Mouse (Mus musculus) left cerebral cortex, adult 9 months (tissue): Measurements from ENCODE around the gene Dennd1b.

Source experiments
- DNase-seq, 2 experiments: peaks; one replicate each; pipeline ENCODE4 v3.0.0; 2022; ENCODE audit warnings: low spot score in 2 of 2

The Dennd1b gene

DNA sequence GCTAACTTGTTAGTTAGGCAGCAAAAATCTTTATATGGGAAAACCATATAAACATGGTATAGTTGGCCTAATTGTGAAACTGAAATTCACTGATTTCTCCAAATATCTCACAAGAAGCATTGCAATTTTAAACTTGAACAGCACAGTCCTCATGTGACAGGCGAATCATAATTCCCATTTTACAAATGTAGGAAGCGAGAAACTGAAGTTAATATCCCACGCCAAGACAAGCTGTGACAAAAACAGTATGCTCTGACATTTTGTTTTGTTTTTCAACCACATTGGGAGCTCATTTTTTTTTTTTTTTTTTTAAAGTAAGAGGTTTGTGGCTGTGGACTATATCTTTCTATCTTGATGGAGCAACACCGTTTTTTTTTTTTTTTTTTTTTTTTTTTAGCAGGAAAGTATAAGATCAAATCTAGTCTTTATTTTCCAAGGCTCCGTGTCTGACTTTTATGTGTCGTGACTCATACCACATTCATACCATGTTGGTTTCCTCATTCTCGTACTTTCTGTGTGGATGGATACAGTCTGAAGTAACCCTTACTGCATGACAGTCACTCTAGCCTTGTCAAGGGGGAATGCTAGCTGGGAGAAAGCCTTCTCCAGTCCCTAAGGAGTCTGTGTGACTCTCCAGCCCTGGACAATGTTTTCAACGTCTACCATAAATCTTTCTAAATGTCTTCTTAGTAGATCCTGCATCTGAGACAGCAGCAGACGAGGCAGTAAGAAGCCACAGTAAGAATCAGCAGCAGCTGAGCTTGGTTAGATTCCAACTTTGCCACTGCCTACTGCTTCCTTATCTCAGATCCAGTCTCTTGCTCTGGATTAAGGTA is 751 bp upstream of the Dennd1b start:
- DNase-seq: no peak

DNA sequence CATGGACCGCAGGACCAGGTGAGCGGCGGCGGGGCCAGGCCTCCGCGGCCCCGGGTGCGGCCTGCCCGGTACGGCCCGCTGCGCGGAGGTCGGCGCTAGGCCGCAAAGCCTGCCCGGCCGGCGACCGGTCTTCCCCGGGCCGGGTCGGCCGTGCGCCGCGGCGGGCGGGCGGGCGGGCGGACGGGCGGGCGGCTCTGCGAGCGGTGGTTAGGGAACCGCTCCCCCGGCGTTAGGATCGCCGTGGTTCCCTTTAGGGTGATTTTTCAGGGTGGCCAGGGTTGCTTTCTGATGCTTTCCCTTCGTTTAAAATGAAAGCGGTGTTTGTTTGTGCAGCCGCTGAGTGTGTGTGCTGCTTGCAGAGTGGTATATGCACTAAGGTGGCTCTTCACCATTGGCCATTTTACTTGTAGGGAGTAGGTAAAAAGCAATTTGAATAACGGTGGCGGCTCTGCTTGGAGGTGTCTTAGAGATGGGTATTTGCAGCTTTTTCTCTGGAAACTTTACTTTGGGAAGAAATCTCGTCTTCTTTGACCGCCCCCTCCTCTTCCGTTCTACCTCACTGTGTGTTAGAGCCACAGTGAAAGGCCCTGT is 728 bp downstream of the Dennd1b start:
- peak in 1 of 2 experiments; percentile 32 for DNase-seq

DNA sequence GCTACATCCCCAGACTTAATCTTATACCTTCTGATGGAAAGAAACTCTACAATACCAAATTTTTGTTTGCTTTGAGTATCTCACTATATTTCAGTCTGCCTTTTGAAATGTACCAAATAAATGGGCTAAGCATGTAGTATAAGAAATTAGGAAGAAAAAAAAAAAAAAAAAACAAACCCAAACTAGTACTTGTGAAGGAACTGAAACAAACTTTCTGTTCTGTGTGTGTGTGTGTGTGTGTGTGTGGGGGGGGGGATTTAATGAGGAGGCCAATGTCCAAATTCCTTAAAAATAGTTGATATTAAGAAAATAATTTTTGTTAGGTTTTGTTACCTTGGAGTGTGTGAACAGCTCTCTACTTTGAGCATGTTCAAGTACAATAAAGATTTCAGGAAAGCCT is 1.8 kb downstream of the Dennd1b start:
- DNase-seq: no peak

DNA sequence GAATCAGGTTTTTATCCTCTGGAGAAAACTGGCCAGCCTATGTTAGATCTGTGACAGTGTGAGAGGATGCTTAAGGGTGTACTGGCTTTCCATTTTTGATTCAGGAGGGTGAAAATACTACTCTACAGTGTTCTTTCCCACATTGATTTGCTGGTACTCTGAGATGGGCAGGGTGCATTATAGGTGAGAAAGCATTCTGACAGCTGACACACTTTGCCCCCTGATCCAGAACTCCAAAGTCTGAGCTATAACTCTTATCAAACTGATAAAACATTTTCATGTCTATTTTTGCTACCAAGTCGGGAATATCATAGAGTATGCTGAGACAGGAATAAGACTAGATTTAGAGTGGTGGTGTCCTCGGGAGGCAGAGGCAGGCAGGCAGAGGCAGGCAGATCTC is 2.3 kb downstream of the Dennd1b start:
- DNase-seq: no peak

DNA sequence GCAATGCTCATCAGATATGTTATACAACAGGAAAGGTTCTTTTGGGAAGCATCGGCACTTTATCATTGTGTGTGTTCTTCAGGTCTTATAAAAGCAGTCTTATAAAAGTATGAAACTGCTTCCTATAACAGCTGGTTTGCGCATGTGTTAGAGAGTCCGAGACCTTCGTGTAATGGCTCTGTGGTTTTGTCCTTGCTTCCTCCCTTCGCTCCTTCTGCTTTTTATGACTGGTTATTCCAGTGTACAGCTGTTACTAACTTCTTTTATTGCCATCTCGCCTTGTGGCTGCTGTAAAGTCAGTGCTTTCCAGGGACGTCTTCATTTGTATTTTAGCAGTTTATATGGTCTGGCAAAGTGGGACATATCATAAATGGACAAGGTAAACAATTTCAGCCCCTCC is 4.2 kb downstream of the Dennd1b start:
- no peak for DNase-seq

DNA sequence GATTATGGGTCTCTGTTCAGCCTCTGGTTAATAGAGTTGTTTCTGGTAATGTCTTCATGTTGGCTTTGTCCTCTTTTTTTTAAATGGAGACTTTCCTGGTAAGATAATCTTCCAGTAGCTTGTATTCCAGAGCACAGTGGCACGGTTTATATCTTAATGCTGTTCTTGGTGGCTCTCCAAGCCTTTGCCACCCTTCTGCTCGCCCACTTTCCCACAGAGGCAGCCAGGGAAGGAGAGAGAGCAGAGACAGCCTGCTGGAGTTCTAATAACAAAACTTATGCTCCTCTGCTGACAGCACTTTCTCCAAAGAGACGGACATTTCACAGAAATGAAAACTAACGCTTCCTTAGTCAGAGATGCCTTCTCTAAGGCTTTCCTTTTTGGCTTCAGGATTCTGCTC is 6.8 kb downstream of the Dennd1b start:
- DNase-seq: peak; percentile 20 to 59

DNA sequence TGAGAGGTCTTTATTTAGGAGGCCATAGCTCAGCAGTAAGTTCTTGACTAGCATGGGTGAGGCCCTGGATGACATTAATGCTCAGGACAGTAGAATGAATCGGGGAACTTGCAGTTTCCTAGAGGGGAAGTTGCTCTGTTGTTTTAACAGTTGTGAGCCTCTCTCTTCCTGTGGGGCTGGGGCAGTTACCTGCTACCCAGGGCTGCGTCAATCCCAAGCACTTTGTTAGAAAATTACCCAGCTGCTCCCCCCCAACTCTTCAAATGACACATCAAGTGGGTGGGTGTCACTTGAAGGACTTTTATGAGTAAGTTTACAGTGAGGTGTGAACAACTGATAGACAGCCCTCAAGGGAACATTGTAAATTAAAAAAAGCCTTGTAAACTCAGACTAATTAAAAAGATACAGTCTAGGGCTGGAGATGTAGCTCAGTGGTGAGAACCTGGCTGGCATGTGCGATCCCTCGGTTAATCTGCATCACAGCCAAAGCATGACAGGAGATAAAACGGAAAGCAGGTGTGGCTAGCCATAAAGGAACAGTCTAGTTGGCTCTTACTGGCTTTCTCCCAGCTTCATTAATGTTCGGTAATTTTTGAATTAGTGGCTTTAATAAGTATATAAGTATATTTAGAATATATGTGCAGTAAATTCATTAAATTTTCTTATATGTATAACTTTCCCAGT is 10.4 kb downstream of the Dennd1b start:
- DNase-seq: no peak

DNA sequence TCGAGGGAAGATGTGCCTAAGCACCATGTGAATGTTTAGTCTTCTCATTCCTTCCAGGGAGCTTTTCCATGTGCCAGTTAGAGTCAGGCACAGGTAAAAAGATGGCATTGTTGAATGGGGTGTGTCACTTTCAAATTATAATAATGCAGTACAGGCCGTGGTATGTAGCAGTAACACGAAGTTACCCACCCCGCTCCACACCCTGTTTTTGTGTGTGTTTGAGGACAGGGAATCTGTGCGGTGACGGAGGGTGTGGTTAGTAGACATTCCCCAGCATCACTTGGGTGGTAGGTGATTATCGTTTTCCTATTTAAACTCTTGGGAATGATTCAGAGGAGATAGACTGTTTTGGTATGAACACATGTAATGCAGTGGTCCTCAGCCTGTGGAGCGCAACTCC is 11.6 kb downstream of the Dennd1b start:
- DNase-seq: no peak

DNA sequence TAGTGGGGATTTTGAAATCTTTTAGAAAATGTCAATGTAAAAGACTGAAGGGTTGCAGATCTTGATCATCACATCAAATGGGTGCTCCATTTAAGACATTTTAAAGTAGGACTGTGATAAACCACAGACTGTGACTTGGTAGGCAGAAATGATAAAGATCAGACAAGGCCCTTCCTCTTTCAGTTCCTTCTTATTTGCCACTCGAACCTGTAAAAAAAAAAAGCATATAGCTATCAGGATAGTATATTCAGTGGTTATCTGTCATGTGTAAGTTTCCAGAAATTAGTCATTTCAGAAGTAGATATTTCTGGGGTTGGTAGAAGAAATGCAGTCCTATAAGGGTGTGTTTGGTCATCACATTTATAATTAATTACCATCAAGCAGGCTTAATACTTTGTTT is 12.7 kb downstream of the Dennd1b start:
- DNase-seq: no peak

DNA sequence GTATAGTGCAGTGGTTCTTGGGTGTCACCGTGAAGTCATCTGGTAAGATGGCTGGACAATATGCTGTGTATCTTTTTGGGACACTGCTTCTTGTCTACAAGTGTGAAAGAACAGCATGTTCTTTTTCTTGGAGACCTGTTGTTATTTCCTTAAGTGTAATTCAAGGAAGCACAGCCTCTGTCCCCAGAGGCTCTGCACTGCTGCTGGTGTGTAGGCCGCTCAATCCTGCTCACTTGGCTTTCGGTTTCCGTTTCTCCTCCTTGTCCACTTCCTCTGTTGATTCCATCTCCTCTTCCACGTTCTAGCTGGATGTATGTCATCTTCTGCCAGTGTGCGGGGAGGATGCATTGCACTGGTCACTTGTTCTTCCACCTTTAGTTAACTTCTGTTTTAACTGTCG is 19.0 kb downstream of the Dennd1b start:
- DNase-seq: no peak

DNA sequence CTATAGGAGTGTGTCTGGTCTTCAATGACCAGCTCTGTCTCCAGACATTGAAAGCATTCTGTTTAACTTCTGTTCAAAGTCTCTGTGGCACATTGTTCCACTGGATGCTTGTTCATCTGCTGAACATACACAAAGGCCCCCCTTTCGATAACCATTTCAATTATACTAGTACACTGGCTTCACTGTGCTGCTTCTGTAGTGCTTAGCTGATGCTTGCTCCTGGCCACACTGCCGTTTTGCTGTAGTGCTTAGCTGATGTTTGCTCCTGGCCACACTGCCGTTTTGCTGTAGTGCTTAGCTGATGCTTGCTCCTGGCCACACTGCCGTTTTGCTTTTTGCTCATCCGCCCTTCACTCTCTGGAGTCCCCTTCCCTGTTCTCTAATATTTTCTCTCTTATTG is 19.4 kb downstream of the Dennd1b start:
- DNase-seq: no peak

DNA sequence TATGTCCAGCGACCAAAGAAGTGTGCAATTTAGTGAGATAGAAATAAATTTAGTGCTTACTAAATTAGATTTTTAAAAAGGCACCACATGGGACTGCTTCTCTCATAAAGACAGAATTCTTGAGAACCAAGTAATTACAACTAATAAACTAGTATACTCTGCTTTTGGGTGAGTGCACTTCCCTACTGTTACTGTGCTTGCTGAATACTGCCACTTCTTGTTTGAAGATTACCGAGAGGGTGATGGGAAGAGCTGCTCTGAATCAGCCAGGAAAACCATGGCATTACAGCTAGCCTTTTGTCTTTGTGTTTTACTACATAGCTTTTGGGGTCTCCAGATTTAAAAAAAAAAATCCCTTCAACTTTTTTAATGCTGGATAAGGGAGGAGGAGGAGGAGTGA is 19.8 kb downstream of the Dennd1b start:
- no peak for DNase-seq

DNA sequence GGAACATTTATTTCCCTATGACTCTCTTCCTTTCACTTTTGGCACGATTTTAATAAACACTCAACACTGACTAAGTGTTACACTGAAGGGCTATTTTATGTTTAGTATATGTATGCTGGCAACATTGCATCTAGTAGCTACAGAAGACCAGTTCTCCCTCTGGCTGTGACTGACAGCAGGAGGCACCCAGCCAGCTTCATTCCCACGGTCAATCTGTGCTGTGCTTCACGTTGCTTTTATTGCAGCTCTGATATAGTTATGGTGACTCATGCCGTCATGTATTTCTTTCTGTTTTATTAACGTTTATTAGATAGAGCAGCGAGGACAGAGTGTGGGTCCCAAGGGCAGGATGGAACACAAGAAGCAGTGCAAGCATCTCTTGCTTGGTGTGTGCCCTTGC is 20.2 kb downstream of the Dennd1b start:
- DNase-seq: peak in 1 of 2 experiments; percentile 67

DNA sequence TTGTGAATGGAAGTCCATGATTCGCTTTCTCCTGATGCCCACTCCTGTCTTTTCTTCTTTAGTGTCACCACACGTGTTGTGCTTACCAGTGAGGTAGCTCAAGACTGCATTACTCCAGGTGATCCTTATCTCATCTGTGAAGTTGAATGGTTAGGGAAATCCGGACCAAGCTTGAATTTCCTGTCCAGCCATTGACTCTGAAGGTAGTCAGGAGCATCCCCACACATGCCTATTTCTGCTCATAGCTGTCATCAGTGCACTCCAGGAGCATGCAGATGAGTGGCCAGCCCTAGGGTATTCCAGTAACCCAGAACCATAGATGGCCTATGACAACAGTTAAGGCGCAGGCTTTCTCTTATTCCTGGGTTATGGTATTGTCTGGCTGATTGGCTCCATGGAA is 20.9 kb downstream of the Dennd1b start:
- DNase-seq: no peak

DNA sequence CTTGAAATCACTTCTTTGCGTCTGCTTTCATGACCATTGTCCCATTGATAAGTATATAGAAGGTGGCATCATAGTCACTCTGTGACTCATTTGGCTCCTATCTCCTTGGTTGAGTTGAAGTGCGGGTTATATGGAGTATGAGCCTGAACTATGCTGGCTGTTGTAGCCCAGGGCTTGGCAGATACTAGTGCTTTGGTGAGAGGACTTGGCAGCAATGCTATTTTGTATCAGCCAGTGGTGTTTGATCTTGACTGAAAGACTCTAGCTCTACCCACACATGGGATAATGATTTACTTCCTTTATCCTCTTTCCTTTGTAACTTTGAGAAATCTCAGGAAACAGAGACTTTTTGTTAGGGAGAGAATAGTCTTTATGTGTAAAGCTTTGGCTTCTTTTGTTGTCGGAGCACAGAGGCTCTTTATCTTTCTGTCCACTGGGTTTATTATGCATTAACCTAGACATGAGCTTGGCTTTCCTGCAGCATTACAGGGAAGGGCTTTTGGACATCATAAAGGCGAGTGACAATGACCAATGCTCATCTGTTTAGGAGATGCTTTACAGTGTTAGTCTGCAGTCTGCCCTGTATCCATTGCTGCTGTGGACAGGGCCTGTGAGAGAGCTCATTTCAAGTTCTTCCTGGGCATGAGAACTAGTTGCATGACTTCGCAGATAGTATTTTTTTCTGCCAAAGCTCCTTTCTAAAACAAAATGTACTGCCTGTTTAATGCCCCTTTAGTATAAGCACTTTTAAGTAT is 29.3 kb downstream of the Dennd1b start:
- no peak for DNase-seq

DNA sequence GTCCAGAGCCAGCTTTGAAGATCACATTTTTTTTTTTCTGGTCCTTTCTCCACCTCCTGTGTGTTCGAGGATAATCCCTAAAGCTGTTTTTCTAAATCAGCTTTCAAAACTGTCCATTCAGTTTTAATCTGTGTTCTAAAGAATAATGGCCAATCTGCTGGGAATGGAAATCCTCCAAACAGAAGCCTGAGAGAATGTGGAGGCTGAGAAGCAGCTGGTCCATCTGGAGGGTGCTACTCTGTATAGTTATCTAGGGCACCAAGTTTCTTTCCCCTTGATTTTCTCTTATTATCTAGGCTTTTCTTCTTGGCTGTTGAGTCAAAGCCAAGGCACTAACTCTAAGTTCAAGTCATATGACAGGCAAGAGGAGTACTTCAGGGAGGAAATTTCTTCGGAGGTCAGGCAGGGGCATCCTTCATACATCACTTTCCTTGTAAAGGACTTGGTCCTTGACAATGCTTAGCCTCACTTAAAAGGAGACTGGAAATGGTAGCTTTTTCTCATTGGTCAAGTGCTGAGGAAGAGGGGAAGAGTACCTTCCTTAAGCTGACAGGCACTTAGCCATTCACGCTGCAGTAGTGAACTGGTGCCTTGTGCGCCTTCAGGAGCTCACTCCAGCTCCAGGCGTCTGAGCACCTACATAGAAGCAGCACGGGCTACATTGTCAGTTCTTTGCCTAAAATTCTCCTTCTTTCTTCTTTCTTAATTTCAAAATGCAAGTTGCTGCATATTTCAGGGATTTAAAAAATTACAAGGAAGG is 32.6 kb downstream of the Dennd1b start:
- peak; percentile 39 to 78 for DNase-seq

DNA sequence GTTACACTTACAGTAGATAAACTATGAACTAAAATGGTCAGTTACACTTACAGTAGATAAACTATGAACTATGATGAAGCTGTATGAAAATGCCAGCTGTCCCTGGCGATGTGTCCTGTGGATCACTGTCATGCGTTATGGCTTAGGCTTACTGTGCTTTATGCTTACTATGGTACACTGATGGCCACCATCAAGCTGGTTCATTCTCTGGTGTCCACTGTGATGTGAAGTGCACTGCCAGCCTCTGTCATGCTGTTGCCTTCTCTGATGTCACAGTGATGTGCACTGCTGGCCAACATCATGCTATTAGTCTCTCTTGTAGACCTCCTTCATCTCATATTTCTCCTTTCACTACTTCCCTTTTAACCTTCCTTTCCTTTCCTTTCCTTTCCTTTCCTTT is 33.4 kb downstream of the Dennd1b start:
- no peak for DNase-seq

DNA sequence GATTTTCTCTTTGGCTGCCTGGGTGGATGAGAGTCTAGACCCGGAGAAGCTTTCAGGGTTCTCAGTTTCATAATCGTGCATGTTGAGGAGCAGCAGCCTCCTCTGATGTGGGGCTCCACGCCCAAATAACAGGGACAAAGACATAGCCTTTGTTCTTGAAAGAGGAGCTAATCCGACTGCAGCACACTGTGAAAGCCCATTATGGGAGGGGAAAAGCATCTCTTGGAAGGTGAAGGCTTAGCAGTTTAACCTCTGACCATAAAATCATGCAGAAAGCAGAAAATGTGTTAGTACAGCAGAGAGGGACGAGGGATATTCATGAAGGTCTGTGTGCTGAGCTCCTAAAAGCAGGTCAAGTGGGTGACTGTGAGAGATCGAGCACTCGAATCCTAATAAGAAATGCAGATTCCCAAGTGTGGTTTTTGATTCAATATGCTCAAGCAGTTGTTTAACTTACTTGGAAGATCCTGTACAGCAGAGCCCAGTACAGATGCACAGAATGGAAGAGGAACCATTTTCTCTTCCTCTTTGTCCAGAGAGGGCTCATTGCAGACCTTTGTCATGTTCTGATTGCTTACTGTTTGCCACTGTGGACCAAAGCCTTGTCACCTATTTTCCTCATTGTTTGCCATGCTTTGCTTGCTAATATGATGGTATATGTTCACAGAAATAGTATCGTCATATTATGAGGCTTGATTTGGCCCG is 37.6 kb downstream of the Dennd1b start:
- no peak for DNase-seq

DNA sequence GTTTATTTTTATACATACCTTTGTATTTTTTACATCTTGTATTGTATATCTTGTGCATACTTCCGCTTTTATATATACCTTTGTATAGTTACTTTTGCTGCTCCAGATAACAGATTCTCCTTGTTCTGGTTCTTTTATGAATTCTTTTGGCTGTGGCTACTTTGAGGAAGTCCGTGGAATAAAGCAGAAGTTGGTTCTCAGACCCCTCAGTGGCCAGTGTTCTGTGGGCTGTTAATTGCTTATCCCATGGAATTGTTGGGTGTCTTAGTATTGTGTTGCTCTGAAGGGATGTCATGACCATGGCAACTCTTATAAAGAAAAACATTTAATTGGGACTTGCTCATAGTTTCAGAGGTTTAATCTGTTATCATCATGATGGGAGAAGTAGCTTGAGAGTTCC is 40.3 kb downstream of the Dennd1b start:
- DNase-seq: no peak

DNA sequence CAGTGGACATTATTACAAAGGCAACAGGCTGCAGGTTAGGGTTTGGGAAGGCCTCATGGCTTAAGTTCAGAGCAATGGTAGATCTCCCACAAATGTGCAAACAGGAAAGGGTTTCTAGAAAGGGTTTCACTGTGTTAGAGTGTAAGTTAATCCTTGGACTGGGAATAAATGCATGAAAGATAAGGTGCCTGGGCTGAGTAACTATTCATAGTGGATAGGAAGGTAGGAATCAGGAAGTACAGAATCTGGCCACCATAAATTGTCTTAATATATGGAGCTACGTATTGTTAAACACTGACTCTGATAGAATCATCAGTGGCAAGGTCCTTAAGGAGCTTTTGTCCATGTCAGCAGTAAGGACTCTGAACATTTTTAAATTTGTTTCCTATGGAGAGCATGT is 42.8 kb downstream of the Dennd1b start:
- no peak for DNase-seq

DNA sequence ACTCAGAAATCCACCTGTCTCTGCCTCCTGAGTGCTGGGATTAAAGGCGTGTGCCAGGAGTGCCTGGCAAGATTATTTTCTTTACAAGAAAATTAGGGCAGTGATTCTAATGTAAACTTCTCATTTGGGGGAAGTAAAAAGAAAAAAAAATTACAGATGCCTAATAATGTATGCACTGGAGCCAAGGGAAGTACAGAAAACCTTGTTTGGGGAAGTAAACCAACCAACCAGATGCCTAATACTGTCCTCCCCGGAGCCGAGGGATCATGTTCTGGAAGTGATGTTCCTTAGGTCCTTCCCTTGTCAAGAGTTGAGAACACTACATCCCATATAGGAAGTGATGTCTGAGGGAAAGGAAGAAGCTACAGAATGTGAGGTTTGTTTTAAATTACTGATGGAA is 44.2 kb downstream of the Dennd1b start:
- no peak for DNase-seq
